Mouse (Mus musculus): ENCODE results near the gene Uba3.

Gene Uba3

DNA sequence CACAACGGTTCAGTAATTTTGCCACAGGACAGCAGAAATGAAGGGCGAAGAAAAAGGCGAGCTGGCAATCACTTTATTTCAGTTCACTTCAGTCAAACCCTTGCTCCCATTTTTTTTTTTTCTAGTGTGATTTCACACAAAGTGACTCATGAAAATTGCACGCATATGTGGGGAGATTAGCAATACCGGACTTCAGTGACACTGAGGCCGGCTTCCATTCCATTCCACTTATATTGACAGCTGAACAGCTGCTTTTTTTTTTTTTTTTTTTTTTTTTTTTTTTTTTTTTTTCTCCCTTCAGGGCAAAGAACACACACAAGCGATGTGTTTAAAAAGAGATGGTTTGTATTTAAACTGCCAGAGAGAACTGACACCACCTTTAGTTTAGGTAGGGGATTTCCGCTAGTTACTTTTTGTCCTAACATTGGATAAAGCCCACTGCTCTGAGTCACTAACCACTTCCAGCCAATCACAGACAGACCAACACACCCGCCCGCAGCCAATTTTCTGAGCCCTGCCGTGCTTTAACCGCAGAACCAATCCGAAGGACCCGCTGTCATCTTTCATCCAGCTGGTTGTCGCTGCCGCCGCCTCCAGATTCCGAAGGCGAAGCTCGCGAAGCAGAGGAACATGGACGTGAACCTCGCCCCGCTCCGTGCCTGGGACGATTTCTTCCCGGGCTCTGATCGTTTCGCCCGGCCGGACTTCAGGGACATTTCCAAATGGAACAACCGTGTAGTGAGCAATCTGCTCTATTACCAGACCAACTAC lies 4.9 kb upstream of the Uba3 start, which contains the start of gene Arl6ip5:
Arl6ip5 (plus strand) TSS at position 499 of the 771 bp plus-strand sequence.
- peak; percentile 93 for DNase-seq (ENCODE audit: low read depth, low spot score)

DNA sequence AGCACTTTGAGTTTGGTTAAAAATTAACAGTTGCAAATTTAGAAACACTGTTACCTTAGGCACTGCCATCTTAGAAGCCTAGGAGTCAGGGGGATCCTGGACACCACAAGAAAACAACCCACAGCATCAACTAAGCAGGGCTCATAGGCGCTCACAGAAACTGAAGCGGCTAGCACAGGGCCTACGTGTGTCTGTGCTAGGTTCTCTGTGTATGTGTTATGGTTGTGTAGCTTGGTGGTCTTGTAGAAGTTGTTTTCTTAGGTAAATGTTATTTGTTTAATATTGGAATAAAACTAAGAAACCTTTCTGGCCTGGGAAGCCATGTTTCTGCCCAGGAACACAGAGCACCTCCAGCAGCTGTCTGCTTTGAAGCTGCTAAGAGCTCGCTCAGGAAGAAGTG lies 4.3 kb upstream of the Uba3 start:
- DNase-seq (ENCODE audit: low read depth, low spot score): no peak

DNA sequence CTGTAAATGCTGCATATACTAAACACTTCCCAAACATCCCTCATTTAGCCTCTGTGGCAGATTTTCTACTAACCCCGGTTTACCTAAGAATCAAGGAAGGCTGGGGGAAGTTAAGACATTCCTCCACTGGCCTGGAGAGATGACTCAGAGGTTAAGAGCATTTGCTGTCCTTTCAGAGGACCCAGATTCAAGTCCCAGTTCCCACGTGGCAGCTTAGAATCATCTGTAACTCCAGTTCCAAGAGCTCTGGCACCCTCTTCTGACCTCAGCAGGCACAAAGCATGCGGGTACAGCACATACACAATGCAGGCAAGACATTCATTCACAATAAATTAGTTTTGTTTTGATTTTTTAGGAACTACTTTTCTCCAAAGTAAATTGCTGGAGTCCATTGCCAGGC lies 3.8 kb upstream of the Uba3 start:
- no peak for DNase-seq (ENCODE audit: low read depth, low spot score)

DNA sequence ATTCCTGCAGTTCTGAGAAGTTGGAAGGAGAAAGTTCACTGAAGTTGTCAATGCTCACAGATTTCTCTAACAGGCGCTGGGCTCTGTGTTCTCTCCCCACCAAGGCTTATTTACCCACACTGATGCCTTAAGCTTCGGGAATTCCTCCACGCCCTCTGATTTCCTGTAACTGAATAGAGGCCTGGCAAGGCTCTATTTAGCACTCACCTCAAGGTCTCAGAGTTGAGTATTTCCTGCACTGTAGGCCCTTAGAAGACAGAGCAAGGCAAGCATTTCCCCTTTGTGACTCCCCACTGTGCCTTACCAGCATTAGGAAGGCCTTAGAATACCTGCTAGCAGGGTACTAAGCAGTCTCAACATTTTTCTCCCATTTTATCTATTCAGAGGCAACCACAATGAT lies 3.0 kb upstream of the Uba3 start:
- no peak for DNase-seq (ENCODE audit: low read depth, low spot score)

DNA sequence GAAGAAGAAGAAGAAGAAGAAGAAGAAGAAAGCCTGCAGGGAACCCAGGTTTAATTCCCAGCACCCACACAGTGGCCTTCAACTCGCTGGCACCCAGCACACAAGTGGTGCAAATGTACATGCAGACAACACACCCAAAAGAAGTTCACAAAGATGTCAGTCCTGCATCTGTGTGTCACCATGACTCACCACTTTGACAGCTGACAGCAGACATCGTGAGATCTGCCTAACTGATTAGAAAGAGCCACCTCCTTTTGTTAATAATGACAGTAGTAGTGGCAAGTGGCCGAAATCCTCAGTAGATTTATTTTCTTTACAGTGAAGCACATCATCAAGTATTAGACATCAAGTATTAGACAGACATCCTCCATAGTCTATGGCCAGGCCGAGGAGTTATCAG lies 1.6 kb upstream of the Uba3 start:
- DNase-seq (ENCODE audit: low read depth, low spot score): no peak

DNA sequence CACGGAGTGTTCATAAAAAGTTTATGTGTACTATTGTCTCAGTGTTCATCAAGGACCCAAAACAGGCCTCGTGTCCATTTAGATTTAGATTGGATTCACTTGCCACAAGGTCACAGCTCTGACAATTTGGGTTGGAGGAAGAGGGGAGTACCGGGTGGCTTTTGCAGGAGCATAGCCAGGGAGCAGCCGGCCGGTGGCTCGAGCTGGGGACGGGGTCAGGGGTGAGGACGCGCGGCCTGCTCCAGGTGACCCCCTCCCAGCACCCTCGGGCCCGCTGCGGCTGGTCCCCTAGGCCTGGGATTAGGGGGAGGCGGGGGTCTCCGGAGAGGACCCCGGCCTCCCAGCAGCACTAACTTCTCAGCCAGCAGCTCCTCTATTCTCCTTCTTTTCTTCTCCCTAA lies 495 bp downstream of the Uba3 start:
- DNase-seq (ENCODE audit: low read depth, low spot score): no peak

DNA sequence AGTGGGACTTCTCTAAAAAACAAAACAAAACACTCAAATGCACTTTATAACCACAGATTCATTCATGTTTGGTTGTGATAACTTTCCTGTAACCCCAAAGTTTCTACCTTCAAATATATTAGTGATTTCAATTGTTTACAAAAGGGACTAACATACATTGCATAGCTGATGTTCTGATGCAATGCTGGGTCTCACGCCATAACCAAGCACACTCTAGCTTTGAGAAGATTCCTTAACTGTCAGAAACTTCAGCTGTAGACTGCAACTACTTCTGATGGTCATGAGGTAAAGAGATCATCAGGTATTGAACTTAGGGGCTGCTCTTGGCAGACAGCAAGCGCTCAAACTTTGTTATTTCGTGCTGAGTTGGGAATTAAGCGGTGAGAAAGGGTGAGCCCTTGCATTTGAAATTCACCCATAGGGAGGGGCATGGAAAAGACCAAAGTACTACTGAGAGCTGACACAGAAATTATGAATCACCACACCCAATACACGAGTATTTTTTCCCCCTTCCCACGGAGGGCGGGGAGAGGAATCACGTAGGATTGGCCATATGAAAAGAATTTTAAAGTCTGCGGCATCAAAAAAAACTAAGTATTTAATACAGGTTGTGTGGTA lies 1.1 kb downstream of the Uba3 start:
- DNase-seq (ENCODE audit: low read depth, low spot score): no peak

DNA sequence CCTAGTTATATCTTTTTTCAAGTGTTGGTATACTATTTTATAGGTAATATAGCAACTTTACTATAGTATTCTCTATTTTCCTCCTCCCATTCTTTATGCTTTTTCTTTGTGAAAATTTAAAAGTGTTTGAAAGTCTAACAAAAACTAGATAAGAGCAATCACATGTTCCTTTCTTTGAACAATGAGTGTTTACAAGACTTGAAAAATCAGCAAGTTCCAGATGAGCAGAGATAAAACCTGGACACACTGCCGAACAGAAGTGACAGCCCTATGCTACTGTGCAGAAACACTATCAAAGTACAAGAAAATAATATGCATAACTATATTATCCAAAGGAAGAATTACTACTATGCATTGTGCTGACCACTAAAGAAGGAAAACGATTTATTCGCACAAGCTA lies 3.0 kb downstream of the Uba3 start:
- DNase-seq (ENCODE audit: low read depth, low spot score): no peak

DNA sequence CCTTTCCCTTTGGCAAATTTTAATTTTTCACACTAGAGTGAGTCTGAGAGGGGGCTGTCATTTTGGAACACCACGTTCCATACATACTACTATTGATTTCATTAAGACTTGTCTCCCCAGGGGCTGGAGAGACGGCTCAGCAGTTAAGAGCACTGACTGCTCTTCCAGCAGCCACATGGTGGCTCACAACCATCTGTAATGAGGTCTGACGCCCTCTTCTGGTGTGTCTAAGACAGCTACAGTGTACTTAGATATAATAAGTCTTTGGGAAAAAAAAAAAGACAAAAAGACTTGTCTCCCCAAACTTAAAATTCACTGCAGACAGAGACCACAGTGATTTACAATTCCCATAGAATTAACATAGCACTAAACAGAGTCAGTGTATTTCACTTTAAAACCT lies 5.0 kb downstream of the Uba3 start:
- no peak for DNase-seq (ENCODE audit: low read depth, low spot score)

DNA sequence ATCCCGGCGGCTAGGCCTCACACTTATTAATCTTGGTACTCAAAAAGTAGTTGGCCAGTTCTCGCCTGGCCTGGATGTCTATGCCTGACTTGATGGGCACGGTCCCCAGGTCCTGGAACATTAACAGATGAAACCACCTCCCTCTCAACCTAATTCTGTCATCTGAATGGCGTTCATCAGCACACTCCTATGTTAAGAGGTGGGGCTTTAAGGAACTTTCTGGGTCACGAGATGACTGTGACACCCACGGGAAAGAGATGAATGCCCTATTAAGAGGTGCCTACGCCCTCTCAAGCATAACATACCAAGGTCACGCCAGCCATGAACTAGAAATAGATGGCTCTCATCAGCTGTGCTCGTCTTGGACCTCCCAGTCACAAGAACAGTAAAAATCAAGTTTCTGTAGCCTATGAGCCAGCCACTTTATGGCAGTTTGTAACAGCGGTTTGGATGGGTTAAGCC lies 26.0 kb downstream of the Uba3 start:
- no peak for DNase-seq (ENCODE audit: low read depth, low spot score)

DNA sequence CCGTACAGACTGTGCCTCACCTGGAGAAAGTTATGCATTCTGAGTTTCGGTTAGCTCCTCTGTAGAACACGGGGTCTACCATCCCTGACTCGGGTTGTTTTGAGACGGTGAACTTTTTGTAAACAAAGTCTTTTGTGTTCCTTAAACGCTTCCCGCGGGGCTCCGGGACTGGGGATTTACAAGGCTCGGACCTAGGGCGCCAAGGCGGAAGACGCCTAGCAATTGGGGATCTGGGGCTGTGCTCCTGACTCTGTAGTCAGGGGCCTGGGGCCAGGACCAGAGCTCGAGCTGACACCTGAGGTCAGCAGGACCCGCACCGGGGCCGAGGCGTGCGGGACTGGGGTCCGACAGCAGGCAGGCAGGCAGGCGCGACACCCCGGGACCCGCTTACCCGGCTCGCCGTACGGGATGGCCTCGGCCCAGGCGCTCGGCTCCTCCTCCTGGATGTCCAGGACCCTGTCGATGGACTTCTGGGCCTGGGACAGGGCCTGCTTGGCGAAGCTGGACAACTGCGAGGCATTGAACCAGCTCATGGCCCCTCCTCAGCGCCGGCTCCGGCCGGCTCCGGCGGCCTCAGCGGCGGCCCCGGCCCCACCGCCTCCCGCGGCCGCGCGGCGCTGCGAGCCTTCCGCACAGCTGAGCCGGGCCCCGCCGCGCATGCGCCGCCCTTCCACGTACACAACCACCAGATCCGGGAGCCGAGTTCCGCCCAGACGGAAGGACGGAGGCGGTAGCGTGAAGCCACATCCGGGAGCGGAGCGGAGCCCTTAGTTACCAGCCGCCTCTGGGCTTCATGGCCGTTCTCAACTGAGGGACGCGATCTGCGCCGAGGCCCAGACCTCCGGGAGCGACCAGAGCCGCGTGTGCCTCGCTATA lies 26.7 kb downstream of the Uba3 start, which contains the start of gene Tmf1:
Tmf1 (minus strand) TSS at position 632 of the 876 bp plus-strand sequence.
- DNase-seq (ENCODE audit: low read depth, low spot score): peak; percentile 94

DNA sequence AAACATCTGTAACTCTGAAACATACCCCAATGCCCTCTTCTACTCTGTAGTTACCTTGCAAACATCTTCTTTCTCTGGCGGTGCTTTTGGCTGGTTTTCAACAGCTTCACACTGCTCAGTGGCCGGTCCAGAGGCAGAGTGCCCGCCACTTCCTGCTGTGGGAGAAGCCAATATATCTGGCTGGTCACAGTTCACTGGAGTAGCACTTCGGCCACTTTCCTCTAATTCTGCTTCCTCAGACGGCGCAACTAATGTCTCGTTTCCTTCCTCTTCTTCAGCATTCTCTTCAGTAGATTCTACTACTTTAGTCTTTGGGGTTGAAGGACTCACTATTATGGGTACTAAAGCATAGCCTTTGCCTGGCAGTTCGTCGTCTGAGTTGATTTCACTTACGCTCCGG lies 29.7 kb downstream of the Uba3 start:
- no peak for DNase-seq (ENCODE audit: low read depth, low spot score)

DNA sequence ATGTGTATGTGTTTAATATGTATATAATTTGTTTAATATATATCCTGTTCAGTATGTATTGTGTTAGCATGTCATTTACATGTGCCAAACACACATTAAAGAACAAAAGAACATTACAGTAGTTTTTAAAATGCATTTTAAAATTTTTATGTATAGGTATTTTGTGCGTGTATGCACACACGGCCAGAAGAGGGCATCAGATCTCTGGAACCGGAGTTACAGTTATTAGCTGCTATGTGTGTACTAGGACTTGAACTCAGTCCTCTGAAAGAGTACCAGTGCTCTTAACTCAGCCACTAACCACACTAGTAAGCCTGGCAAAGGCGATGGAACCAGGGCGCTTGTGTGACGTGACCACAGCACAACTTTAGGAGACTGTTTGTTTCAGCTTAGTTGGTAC lies 55.3 kb downstream of the Uba3 start:
- DNase-seq (ENCODE audit: low read depth, low spot score): no peak

DNA sequence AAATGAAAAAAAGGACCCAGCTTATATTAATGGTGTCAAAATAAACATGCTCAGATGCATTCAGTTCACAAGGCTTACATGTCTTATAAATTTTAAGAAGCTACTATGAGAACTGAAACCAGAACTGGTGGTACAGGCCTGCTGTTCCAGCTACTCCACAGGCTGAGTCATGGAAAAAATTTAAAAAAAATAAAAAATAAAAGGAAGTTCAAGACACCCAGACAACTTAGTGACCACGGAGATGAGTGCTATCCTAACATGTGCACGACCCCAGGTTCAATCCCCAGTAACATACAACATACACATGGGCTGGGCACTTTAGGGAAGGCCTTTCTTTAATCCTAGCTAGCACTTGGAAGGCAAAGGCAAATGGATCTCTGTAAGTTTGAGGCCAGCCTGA lies 55.7 kb downstream of the Uba3 start:
- DNase-seq (ENCODE audit: low read depth, low spot score): no peak

DNA sequence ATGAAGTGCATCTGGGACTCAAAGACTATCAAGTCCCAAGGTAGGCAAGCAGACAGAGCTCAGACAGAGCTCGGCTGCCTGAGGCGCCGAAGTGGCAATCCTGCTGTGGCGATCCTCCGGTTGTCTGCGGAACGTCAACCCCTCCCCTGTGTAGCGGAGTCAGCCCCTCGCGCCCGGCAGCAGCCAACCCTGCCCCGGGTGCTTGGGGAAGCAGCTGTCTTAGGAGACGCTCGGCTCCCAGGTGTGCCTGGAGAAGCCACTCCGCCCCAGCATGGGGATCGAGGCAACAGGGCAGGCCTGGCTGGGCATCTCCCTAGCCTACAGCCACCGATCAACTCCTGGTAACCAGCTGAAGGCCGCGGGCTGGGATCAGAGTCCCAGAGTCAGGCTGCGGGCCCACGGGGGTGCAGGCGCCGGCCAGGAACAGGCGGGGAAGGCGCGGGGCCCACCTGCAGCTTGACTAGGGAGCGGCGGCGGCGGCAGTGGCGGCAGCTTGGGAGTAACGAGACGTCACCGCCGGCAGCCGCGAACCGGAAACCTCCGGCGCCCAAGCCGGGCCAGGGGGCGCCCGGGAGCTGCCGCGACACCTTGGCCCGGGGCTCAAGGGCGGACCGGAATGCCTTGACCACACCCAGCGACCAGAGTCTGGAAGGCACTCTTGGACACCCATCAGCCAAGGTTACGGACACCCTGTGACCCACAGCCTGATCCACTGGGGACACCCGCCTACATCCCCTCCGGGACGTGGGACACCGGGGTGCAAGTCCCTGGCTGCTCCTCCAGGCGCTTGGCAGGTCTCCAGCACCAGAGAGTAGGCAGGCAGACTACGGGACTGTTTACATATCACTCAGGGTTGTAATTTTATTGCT lies 56.8 kb downstream of the Uba3 start, which contains the start of gene Eogt:
Eogt (minus strand) TSS at position 800 of the 869 bp plus-strand sequence.
- peak; percentile 61 for DNase-seq (ENCODE audit: low read depth, low spot score)

DNA sequence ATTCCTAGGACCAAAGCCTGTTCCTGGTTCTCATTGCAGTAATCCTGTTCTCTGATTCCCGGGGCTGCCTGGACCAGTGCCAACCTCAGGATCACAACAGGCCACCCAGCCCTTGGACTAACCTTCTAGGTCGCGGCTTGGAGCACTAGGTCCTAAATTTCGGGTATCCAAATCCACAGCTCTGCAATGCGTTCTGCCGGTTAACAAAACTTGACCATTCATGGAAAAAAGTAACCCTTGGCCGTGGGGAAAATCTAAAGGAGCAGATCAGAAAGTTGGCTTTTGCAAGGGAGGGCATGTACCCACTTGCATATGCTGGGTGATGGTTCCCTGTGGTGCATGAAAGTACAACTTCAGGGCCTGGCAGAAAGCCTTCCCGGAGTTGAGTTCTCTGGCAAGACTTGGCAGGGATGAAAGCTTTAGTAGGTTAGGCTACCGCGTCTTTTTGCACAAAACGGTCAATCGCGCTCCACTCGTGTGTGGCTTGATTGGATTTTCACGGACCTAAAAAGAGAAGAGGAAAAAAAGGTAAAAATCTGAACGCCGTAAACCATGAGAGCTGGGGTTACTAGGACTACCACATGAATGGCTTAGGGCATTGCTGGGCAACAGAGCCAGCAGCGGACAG lies 57.6 kb downstream of the Uba3 start:
- DNase-seq (ENCODE audit: low read depth, low spot score): peak; percentile 26

DNA sequence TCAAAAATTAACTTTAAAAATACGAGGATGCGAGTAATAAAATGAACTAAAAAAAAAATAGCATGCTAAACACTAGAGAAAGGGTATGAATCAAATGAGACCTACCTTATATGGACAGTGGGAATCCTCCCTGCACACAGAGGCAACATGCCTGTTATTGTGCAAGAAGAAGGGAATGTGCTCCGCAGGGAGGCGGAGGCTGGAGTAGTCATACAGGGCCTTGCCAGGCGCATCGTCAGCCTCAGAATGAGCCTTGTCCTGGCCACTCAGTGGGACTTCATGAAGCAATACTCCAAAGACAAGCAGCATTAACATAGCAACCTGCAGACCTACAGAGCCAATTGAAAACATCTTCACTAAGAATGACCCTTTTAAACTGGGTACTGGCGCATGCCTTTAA lies 60.3 kb downstream of the Uba3 start:
- peak; percentile 81 for DNase-seq (ENCODE audit: low read depth, low spot score)

DNA sequence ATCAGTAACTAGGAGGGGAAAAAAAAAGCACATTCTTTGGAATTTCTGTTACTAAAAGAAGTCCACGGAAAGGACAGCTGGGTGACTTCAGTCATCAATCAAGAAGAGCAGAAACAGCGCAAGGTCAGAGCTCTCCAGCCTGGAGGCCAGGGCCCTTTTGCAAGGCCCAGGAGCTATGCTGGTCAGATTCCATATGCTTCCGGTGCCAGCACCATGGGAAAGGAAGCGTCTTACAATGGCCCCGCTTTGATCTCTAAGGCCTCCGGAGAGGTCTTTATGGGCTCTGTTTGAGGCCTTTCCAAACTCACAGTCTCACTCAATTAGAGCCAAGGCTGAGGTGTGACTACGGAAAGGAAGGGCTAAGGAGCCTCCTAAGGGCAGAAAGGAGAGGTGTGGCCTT lies 61.1 kb downstream of the Uba3 start:
- no peak for DNase-seq (ENCODE audit: low read depth, low spot score)

DNA sequence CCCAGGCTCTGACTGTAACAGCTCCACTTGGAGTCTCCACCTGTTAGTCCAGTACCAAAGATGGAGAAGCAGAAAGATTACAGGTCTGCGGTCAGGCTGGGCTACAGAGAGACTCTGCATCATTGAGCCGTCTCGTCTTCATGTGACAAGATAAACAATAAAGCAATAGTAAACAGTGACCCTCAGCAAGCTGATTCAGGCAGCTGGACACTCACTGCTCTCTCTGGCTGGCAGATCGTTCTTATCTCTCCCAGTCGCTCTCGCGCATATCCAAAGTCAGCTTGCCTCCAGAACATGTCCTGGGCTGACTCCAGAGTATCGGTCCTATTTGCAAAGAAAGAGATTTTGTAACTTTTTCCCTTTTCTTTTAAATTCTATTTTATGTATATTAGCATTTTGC lies 62.8 kb downstream of the Uba3 start:
- no peak for DNase-seq (ENCODE audit: low read depth, low spot score)

DNA sequence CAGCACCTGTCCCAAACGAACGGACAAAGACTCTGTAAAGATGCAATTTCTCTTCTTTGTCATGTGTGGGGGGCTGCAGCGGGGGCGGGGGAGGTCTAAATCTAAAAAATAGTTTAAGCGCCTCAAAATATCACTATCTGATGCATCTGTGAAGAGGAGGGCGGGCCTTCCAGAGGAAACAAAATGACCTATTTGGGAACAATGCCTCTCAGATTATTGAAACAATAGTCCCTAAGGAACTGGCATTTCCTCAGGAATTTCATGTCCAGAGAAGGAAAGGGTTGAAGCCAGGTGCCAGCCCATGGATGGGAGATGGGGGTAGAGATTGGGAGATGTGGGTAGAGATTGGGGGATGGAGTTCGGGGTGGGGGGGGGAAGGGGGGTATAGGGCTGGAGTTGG lies 63.6 kb downstream of the Uba3 start:
- DNase-seq (ENCODE audit: low read depth, low spot score): no peak

All from skeletal muscle tissue, adult 2 months (tissue).